Mouse (Mus musculus) heart, adult 2 months (tissue): ENCODE results near the gene Eef2. TPM values are rescaled to one million over a fixed set of nuclear protein-coding genes. Genes with fewer than 3 reads are reported as not detected.
A peak's percentile ranks its signal among the peaks of the same experiment; 100 is the strongest.

Experiments used
- DNase-seq, 2 experiments: peaks; one replicate each; pipeline ENCODE4 v3.0.0; 2021
- H3K27ac ChIP-seq: fragments of 200-600 bp; 2 replicates; pipeline ENCODE4 v1.8.1; 2022
- H3K27me3 ChIP-seq: fragments of 200-500 bp; 2 replicates; pipeline ENCODE4 v1.6.1; 2012; ENCODE audit warnings: mild to moderate bottlenecking, low read length, inconsistent platforms, mixed read lengths; ENCODE audit not compliant: control insufficient read depth, insufficient read depth
- H3K36me3 ChIP-seq: fragments of 200-500 bp; 2 replicates; pipeline ENCODE4 v1.6.1; 2012; ENCODE audit warnings: low read length, inconsistent platforms; ENCODE audit not compliant: control insufficient read depth, insufficient read depth
- H3K4me1 ChIP-seq: fragments of 200-500 bp; 2 replicates; pipeline ENCODE4 v1.6.1; 2011; ENCODE audit warnings: low read length; ENCODE audit not compliant: control insufficient read depth, insufficient read depth
- H3K4me3 ChIP-seq: fragments of 200-600 bp; 2 replicates; pipeline ENCODE4 v1.8.1; 2022
- H3K79me2 ChIP-seq: fragments of 200-500 bp; replicated peaks from 2 replicates; pipeline ENCODE4 v1.6.1; 2012; ENCODE audit warnings: mild to moderate bottlenecking, inconsistent platforms, low read length, moderate library complexity, mixed read lengths; ENCODE audit not compliant: control insufficient read depth, insufficient read depth
- H3K9ac ChIP-seq: fragments of 200-500 bp; 2 replicates; pipeline ENCODE4 v1.6.1; 2012; ENCODE audit warnings: low read depth, mild to moderate bottlenecking, control low read depth, inconsistent platforms, low read length, mixed read lengths
- CTCF ChIP-seq: fragments of 200-600 bp; IDR thresholded peaks from 2 replicates; pipeline ENCODE4 v1.8.1; 2022; ENCODE audit warnings: antibody characterized with exemption, mild to moderate bottlenecking, moderate library complexity
- EP300 ChIP-seq: fragments of 200-500 bp; IDR thresholded peaks from 2 replicates; pipeline ENCODE4 v1.6.1; 2011; ENCODE audit warnings: low read depth, low read length, control low read depth; ENCODE audit not compliant: insufficient read depth
- POLR2A ChIP-seq: fragments of 200-500 bp; IDR thresholded peaks from 2 replicates; pipeline ENCODE4 v1.6.1; 2011; ENCODE audit warnings: mild to moderate bottlenecking, low read depth, low read length, control low read depth; ENCODE audit not compliant: insufficient read depth
- WGBS: fragments of 180-500 bp; shearing (Covaris S2); methylation state at CpG from one replicate; pipeline ENCODE4 v1.1.7; 2018; 5-methylcytosine and 5-hydroxymethylcytosine counted together
- intact Hi-C: fragments of 180-260 bp; cut with DNase I; formaldehyde crosslinking; loops from one replicate; pipeline ENCODE4 v1.15.1; 2025
- long read RNA-seq: library from polyadenylated mRNA; stranded (forward); transcript quantifications from one replicate; pipeline ENCODE4 v2.0.0, GENCODE M21; 2021
- polyA plus RNA-seq: library from polyadenylated mRNA; depleted of rRNA; stranded (reverse); fragments of >200 nt; gene quantifications from 2 replicates; pipeline ENCODE4 v1.2.3, GENCODE M21; 2012; rRNA removed
- total RNA-seq, 2 experiments: library from RNA; stranded (reverse); gene quantifications; 2 replicates each; pipeline ENCODE4 v1.2.3; 2021

Eef2 gene
- 1,000 to 10,000 TPM; 1,027 to 1,244 TPM for total RNA-seq
- polyA plus RNA-seq, result 887 and 1,187 TPM in 2 replicates
- long read RNA-seq, transcript Eef2-201 (14 exons, 3,089 nt), result major isoform, 165 of 331 reads
- long read RNA-seq, partial matches to known transcripts, result 164 of 331 reads
- long read RNA-seq, other reads (novel, unspliced or antisense), result 2 of 331 reads

DNA sequence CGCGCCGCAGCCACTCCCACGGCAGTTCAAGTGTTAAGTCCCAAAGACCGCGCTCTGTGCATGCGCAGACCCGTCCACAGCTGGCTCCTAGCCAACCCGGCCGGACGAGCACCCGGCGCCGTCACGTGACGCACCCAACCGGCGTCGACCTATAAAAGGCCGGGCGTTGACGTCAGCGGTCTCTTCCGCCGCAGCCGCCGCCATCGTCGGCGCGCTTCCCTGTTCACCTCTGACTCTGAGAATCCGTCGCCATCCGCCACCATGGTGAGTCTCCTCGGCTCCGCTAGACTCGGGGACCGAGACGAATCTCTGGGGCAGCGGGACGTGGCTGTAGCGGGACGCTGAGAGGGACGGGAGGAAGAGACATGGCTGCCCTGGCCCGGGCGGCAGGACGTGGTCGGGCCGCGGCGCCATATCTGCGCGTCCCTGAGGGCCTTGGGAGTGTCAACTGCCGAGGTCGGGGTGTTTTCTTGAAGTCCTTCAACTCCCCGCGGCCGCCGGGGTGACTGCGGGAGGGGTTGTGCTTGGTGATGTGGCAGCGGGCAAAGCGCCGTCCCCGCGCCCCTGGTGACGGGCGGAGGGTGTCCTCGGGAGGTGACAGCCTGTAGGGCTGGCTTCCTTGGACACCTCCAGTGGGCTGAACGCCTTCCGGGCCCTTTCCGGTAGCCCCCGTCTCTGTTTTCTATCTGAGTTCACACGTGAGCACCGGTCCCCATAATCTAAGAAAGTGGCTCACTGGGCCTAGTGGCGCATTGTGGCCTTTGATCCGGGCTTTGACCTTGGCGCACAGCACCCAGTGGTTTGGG is at the start of gene Eef2:
TSS of gene Eef2 (plus strand) at position 166 of the 806 bp plus-strand sequence.
- H3K27me3 ChIP-seq, result no peaks in the 10 kb centered on the region
- H3K4me3 ChIP-seq, result peak within 1 kb of the TSS; percentile 68
- peak within 1 kb of the TSS; percentile 85 for H3K9ac ChIP-seq
- WGBS, result under 1% methylated on average over 77 of the region's 77 CpGs
- intact Hi-C loops, result loop anchor here (2.0 to 10.0 kb wide), 3 partner anchors 72 to 432 kb away; partner anchors contain the start of genes Ap3d1 and Map2k2
- H3K27ac ChIP-seq, result peak within 1 kb of the TSS; percentile 89
- H3K4me1 ChIP-seq, result peaks cover 11% of the 10 kb centered on the region
- DNase-seq, result peak; percentile 99
- TF ChIP-seq EP300 (peak; percentile 87; the same call in 1 of the 2 replicates), POLR2A (peak; percentile 100), CTCF (no peak)
- H3K36me3 ChIP-seq, result peaks cover 3% of the 10 kb centered on the region; the same call in 1 of the 2 replicates
- peaks cover 4% of the 10 kb centered on the region; the same call in 1 of the 2 replicates for H3K79me2 ChIP-seq

GRCm38 (mm10) chr10:81134181-81134587 is 42.2 kb upstream of the Eef2 start:
- peak; percentile 83 to 89 for DNase-seq
- H3K36me3 ChIP-seq, result no peaks in the 10 kb centered on the region
- peak overlapping the region; percentile 17; the same call in 1 of the 2 replicates for H3K9ac ChIP-seq
- peak overlapping the region; percentile 1; the same call in 1 of the 2 replicates for H3K4me3 ChIP-seq
- peaks cover 9% of the 10 kb centered on the region for H3K4me1 ChIP-seq
- H3K27me3 ChIP-seq, result no peaks in the 10 kb centered on the region
- intact Hi-C loops, result no loop called here
- 11% methylated on average over 16 of the region's 16 CpGs for WGBS
- TF ChIP-seq POLR2A, result peak; percentile 50; the same call in 1 of the 2 replicates
- TF ChIP-seq EP300, result 0 out of 2 replicates have a peak, but pooled peaks have one; percentile 9
- no peak for TF ChIP-seq CTCF
- peak overlapping the region; percentile 98 for H3K27ac ChIP-seq
- peaks cover 8% of the 10 kb centered on the region for H3K79me2 ChIP-seq

DNA sequence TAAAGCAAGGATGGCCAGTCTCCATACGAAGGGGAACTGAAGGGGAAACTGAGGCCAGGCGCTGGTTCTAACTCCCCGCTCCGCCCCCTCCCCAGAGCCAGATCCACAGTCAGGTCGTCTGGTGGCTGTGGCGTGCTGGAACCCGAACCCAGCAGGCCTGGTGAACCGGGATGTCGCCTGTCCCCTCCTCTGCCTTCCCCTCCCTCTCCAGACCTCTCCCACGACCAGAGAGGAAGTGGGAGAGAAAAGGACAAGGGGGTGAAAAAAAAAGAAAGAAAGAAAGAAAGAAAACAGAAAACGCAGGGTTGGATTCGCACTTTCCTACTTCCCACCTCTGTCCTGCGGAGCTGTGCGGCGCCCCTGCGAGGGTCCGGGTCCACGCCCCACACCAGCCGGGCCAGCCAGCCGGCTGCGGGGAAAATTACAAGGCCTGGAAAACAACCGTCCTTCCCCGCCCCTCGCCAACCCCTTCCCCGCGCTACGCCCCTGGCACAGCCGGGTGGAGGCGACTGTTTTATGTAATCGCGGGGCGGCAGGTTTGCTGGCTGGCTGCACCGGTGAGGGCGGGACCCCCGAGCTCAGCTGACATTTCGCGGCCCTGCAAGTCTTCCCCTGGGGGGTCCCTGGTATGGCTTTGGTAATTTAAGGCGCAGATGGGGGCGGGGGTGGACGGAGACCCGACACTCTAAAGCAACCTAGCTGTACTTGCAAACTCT is 41.3 kb upstream of the Eef2 start, which contains the start of gene Zbtb7a:
TSS of gene Zbtb7a (plus strand) at position 255 of the 716 bp plus-strand sequence.
- intact Hi-C loops, result no loop called here
- Histone ChIP-seq H3K27me3 (no peaks in the 10 kb centered on the region), H3K4me1 (peaks cover 13% of the 10 kb centered on the region), H3K4me3 (peak within 1 kb of the TSS; percentile 88), H3K79me2 (peaks cover 10% of the 10 kb centered on the region), H3K36me3 (no peaks in the 10 kb centered on the region), H3K9ac (peak within 1 kb of the TSS; percentile 97), H3K27ac (peak within 1 kb of the TSS; percentile 98)
- WGBS, result 6% methylated on average over 41 of the region's 41 CpGs
- TF ChIP-seq EP300, result no peak
- no peak for TF ChIP-seq POLR2A
- no peak for TF ChIP-seq CTCF
- DNase-seq, result peak; percentile 55 to 66

DNA sequence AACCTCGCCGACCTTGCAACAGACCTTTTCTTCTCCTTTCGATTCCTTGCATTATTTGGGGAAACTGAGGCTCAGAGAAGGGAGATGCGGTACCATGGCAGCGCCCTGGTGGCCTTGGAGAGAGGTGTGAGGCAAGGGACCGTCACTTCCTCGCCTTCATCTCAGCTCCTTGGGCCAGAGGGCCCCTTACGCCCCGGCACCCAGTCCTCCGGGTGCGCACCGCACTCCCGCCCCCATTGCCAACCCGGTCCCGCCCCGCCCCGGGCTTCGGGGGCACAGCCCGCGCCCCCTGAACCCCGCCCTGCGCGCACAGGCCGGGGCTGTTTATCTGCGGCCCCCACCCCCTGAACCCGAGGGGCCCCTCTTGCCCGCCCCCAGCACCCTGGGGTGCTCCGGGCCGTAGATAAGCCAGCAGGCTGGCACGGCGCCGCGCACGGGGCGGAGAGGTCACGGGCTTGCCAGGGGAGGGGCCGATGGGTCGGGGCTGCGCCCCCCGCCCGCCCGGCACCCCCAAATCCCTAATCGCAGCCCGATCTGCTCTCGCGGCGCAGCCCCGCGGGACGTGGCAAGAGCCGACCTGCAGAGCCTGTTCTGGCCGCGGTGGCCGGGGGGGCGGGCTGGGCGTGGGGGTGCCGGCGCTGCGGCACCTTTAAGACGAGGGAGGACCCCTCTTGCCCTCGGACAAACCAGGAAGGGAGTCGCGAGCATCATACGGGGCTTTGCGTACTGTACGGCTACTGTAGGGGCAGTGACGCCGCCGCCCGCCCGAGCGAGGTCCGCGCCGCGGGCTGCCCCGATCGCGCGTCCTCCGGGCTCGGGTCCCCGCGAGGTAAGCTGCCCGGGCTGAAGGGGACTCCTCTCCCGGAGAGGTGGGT is 40.4 kb upstream of the Eef2 start:
- peak overlapping the region; percentile 98 for H3K27ac ChIP-seq
- peak; percentile 85 to 89 for DNase-seq
- no peaks in the 10 kb centered on the region for H3K36me3 ChIP-seq
- peaks cover 16% of the 10 kb centered on the region for H3K4me1 ChIP-seq
- peak overlapping the region; percentile 88 for H3K4me3 ChIP-seq
- peaks cover 14% of the 10 kb centered on the region for H3K79me2 ChIP-seq
- intact Hi-C loops, result no loop called here
- TF ChIP-seq POLR2A, result peak; percentile 74
- peak; percentile 19; the same call in 1 of the 2 replicates for TF ChIP-seq CTCF
- TF ChIP-seq EP300, result no peak
- WGBS, result under 1% methylated on average over 84 of the region's 86 CpGs
- H3K27me3 ChIP-seq, result no peaks in the 10 kb centered on the region
- H3K9ac ChIP-seq, result peak overlapping the region; percentile 97
